Comparison of ENCODE assay signal across 8 mouse cellular contexts in genomic region chr17:23598582-23599552, GRCm38 (mm10). TPM values are rescaled to one million over a fixed set of nuclear protein-coding genes. Genes with fewer than 3 reads are reported as not detected.
DNase-seq lines count a peak whose midpoint lies in the region; ATAC-seq lines count a peak whose summit lies in the region.

Gene Zfp13, minus strand, starts transcription at chr17:23599487.

- peak within 1 kb of the TSS; percentile 74 for H3K4me2 ChIP-seq in hindbrain, embryonic 15.5 days

- peak within 1 kb of the TSS; percentile 68 for H3K27ac ChIP-seq in hindbrain, embryonic 15.5 days (replicated peaks)

- H3K9ac ChIP-seq in hindbrain, embryonic 15.5 days: peak within 1 kb of the TSS; percentile 43

- H3K36me3 ChIP-seq in hindbrain, embryonic 15.5 days: no peaks in the 10 kb centered on the region

- WGBS in hindbrain, embryonic 15.5 days: 10% methylated on average over 31 of the region's 31 CpGs

- H3K4me1 ChIP-seq in hindbrain, embryonic 15.5 days (replicated peaks): peaks cover 15% of the 10 kb centered on the region

- peak within 1 kb of the TSS; percentile 44 for H3K4me3 ChIP-seq in hindbrain, embryonic 15.5 days

- H3K9me3 ChIP-seq in hindbrain, embryonic 15.5 days: no peaks in the 10 kb centered on the region

- peak; percentile 98 for DNase-seq in T-cell, adult 2 months (ENCODE audit: low spot score)
- DNase-seq in cerebellum, postnatal 36 days: peak; percentile 57 to 59
- DNase-seq in frontal cortex, postnatal 36 days (ENCODE audit: low spot score in 2 of 2): peak; percentile 66 to 77
- DNase-seq in left cerebral cortex, adult 11 months (ENCODE audit: low spot score): peak; percentile 60
- peak; percentile 91 to 95 for DNase-seq in lung, postnatal 4 days
- peak; percentile 83 for DNase-seq in right cerebral cortex, adult 18-20 months
- peak; percentile 49 for DNase-seq in urinary bladder, postnatal 10 days (ENCODE audit: low spot score)

- peak; percentile 93 for ATAC-seq in hindbrain, embryonic 15.5 days (ENCODE audit: low FRiP score, low read depth)

- no peaks in the 10 kb centered on the region for H3K27me3 ChIP-seq in hindbrain, embryonic 15.5 days

RNA-seq across cellular contexts. Expression of gene Zfp13, which starts in this region (rescaled TPM):
- polyA plus RNA-seq in hindbrain, embryonic 15.5 days (2015; fragmentation: Nextera tagmentation; extraction: Ambion mirVana): 24.3 and 29.3 TPM in 2 replicates

Comparison
In these comparisons a context has a peak if more than half of its experiments do, and no peak if none do; other contexts are left out.
1. Peak in every context shown above with its lines: DNase-seq, ATAC-seq, H3K4me3 ChIP-seq and H3K27ac ChIP-seq.